Mouse (Mus musculus) lung, adult 2 months (tissue): ENCODE data around the gene Lss.

Experiments used
- CTCF ChIP-seq: fragments of 200-500 bp; IDR thresholded peaks from 2 replicates; pipeline ENCODE4 v1.5.1; 2011; ENCODE audit warnings: mild to moderate bottlenecking, low read length, control low read depth; ENCODE audit not compliant: insufficient read depth
- POLR2A ChIP-seq: fragments of 200-500 bp; IDR thresholded peaks from 2 replicates; pipeline ENCODE4 v1.6.1; 2011; ENCODE audit warnings: low read depth, mild to moderate bottlenecking, control low read depth, low read length, borderline replicate concordance; ENCODE audit errors: extremely low read depth

- TF ChIP-seq POLR2A (no peak), CTCF (no peak)
These were observed 35.9 kb upstream of the Lss start for GRCm38 (mm10) chr10:76495501-76495900.
